Mouse (Mus musculus): ENCODE data around the gene Ptpn18. TPM values are rescaled to one million over a fixed set of nuclear protein-coding genes. Genes with fewer than 3 reads are reported as not detected.

Ptpn18 gene
- polyA plus RNA-seq, 1 experiment from 2014 or later: 43.6 TPM

DNA sequence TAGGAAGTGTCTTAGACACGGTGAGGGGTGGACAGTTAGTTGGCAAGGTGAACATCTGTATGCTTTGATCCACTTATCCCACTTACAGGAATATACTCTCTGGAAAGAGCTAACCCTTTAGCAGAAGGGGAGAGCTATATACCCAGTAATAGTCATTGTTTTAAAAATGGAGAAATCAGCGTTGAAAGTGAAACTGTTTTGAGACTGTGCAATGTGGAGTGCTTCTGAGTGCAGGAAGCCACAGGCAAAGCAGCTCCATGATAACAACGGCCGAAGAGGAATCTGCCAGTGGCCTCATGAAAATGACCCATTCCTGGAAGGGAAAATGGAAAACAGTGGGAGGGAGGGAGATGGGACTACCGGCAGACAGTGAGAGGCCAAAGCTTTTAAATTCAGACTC lies 21.2 kb downstream of the Ptpn18 start:
- peaks cover 6% of the 10 kb centered on the region for H3K36me3 ChIP-seq (ENCODE audit: inconsistent target)
- no peak overlapping the region for H3K4me3 ChIP-seq (ENCODE audit: inconsistent target)
- 15% methylated on average over 5 of the region's 5 CpGs for WGBS (ENCODE audit: missing documents)
- H3K27ac ChIP-seq: peak overlapping the region; percentile 34
- no peaks in the 10 kb centered on the region for H3K79me2 ChIP-seq (ENCODE audit: inconsistent target)

GRCm38 (mm10) chr1:34481920-34482669 lies 22.5 kb downstream of the Ptpn18 start:
- Histone ChIP-seq H3K27ac (peak overlapping the region; percentile 15), H3K36me3 (ENCODE audit: inconsistent target) (no peaks in the 10 kb centered on the region), H3K79me2 (ENCODE audit: inconsistent target) (no peaks in the 10 kb centered on the region), H3K4me3 (ENCODE audit: inconsistent target) (no peak overlapping the region)
- WGBS (ENCODE audit: missing documents): 15% methylated on average over 5 of the region's 5 CpGs

DNA sequence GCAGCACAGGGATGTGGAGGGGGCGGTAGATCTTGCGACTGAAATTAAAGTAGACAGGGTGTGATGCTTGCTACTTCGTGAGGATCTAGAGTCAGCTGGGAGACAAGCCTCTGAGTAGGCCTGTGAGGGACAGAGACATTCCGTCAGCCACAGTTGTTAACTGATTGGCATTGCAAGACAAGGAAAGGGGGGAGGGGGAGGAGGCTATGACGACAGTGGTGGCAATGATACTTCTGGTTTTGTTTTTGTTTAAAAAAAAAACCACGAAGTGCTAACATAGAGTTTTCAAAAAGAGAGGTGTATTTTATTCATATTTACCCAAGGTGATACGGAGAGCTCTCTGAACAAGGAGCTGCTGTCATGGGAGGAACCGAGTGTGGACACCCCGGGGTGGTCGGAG lies 24.9 kb downstream of the Ptpn18 start:
- WGBS (ENCODE audit: missing documents): 35% methylated on average over 10 of the region's 10 CpGs
- H3K79me2 ChIP-seq (ENCODE audit: inconsistent target): no peaks in the 10 kb centered on the region
- no peaks in the 10 kb centered on the region for H3K36me3 ChIP-seq (ENCODE audit: inconsistent target)
- peak overlapping the region; percentile 50; the same call in 1 of the 2 replicates for H3K4me3 ChIP-seq (ENCODE audit: inconsistent target)
- H3K27ac ChIP-seq: peak overlapping the region; percentile 74; the same call in 1 of the 2 replicates

- H3K27ac ChIP-seq: peak overlapping the region; percentile 74
- H3K79me2 ChIP-seq (ENCODE audit: inconsistent target): no peaks in the 10 kb centered on the region
- no peaks in the 10 kb centered on the region for H3K36me3 ChIP-seq (ENCODE audit: inconsistent target)
- peak overlapping the region; percentile 50 for H3K4me3 ChIP-seq (ENCODE audit: inconsistent target)
- WGBS (ENCODE audit: missing documents): 2% methylated on average over 25 of the region's 25 CpGs
Observed at GRCm38 (mm10) chr1:34485461-34486188, 26.1 kb downstream of the Ptpn18 start.

- Histone ChIP-seq H3K36me3 (ENCODE audit: inconsistent target) (no peaks in the 10 kb centered on the region), H3K4me3 (ENCODE audit: inconsistent target) (no peak overlapping the region), H3K79me2 (ENCODE audit: inconsistent target) (no peaks in the 10 kb centered on the region), H3K27ac (no peak overlapping the region)
- WGBS (ENCODE audit: missing documents): 96% methylated on average over 3 of the region's 3 CpGs
Observed at GRCm38 (mm10) chr1:34487383-34487782, 27.8 kb downstream of the Ptpn18 start.

- WGBS (ENCODE audit: missing documents): 39% methylated on average over 5 of the region's 6 CpGs
Observed at GRCm38 (mm10) chr1:34489852-34490541, 30.4 kb downstream of the Ptpn18 start.

GRCm38 (mm10) chr1:34491480-34491879 lies 31.9 kb downstream of the Ptpn18 start:
- Histone ChIP-seq H3K4me3 (ENCODE audit: inconsistent target) (no peak overlapping the region), H3K27ac (no peak overlapping the region), H3K36me3 (ENCODE audit: inconsistent target) (no peaks in the 10 kb centered on the region), H3K79me2 (ENCODE audit: inconsistent target) (no peaks in the 10 kb centered on the region)
- WGBS (ENCODE audit: missing documents): 66% methylated on average over 4 of the region's 4 CpGs

More at GRCm38 (mm10) chr1:34489852-34490541, 30.4 kb downstream of the Ptpn18 start:
- Histone ChIP-seq H3K4me3 (ENCODE audit: inconsistent target) (no peak overlapping the region), H3K27ac (no peak overlapping the region), H3K79me2 (ENCODE audit: inconsistent target) (no peaks in the 10 kb centered on the region), H3K36me3 (ENCODE audit: inconsistent target) (no peaks in the 10 kb centered on the region)

DNA sequence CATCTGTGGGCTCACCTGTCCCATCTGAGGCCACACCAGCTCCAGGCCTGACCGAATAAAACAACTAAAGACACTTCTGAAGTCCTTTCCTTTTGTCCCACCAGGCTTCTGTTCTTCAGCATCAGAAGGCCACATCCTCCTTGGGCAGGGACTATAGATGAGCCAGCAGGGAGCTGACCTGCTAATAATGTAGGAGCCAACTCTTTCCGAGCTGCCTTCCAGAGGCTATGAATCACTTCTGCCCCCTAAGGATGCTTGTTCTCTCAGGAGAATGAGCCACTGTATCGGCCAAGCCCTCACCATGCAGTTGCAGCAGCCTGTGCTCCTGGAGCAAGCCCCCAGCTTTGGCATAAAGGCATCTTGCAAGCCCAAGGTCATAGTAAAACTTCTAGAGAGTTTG lies 43.4 kb downstream of the Ptpn18 start:
- Histone ChIP-seq H3K36me3 (ENCODE audit: inconsistent target) (no peaks in the 10 kb centered on the region), H3K79me2 (ENCODE audit: inconsistent target) (no peaks in the 10 kb centered on the region), H3K27ac (no peak overlapping the region), H3K4me3 (ENCODE audit: inconsistent target) (no peak overlapping the region)
- 84% methylated on average over 3 of the region's 3 CpGs for WGBS (ENCODE audit: missing documents)

DNA sequence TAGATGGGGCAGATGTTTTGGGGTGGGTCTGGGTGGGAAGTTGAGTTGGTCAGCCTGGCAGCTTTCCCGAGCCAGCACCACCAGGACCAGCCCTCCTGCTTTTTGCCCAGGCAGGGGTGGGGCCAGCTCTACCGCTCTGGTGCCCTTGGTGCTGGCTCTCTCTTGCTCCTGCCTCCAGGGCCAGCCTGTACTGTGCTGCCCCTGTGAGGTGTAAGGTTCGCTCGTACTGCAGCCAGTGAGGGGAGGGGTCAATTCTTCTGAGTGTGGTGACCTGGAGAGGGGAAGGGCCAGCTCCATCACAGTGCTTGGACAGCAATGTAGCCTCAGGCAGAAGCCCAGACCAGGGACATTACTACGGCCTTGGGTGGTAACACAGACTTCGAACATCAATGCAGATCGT lies 45.7 kb downstream of the Ptpn18 start:
- 88% methylated on average over 6 of the region's 7 CpGs for WGBS (ENCODE audit: missing documents)

GRCm38 (mm10) chr1:34505970-34506551 lies 46.5 kb downstream of the Ptpn18 start:
- H3K36me3 ChIP-seq (ENCODE audit: inconsistent target): no peaks in the 10 kb centered on the region
- no peak overlapping the region for H3K4me3 ChIP-seq (ENCODE audit: inconsistent target)
- H3K79me2 ChIP-seq (ENCODE audit: inconsistent target): no peaks in the 10 kb centered on the region
- WGBS (ENCODE audit: missing documents): 11% methylated on average over 4 of the region's 4 CpGs
- no peak overlapping the region for H3K27ac ChIP-seq

More for the DNA sequence above, 45.7 kb downstream of the Ptpn18 start:
- H3K79me2 ChIP-seq (ENCODE audit: inconsistent target): no peaks in the 10 kb centered on the region
- no peak overlapping the region for H3K27ac ChIP-seq
- no peak overlapping the region for H3K4me3 ChIP-seq (ENCODE audit: inconsistent target)
- no peaks in the 10 kb centered on the region for H3K36me3 ChIP-seq (ENCODE audit: inconsistent target)

- H3K36me3 ChIP-seq (ENCODE audit: inconsistent target): no peaks in the 10 kb centered on the region
- H3K27ac ChIP-seq: no peak overlapping the region
- WGBS (ENCODE audit: missing documents): 94% methylated on average over 3 of the region's 3 CpGs
- no peaks in the 10 kb centered on the region for H3K79me2 ChIP-seq (ENCODE audit: inconsistent target)
- no peak overlapping the region for H3K4me3 ChIP-seq (ENCODE audit: inconsistent target)
Observed at GRCm38 (mm10) chr1:34507986-34508385, 48.4 kb downstream of the Ptpn18 start.

DNA sequence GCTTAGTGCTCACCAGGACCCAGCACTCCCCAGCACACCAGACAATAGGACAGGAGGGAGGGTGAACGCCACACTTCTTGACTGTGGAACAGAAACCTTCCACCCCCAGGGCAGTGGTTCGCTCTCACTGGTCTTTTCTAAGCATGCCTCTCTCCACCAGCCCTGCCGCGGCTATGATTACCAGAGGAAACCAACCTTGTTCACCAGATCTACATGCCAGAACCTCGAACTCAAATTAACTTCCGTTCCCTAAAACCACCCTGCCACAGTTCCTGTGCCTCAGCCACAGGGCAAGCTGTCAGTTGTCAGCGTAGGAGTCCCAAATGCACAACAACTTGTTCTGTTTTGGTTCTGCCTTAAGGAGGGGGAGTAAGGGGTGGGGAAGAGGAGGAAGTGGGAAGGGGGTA lies 51.0 kb downstream of the Ptpn18 start:
- H3K27ac ChIP-seq: no peak overlapping the region
- no peaks in the 10 kb centered on the region for H3K79me2 ChIP-seq (ENCODE audit: inconsistent target)
- H3K36me3 ChIP-seq (ENCODE audit: inconsistent target): no peaks in the 10 kb centered on the region
- 7% methylated on average over 7 of the region's 7 CpGs for WGBS (ENCODE audit: missing documents)
- H3K4me3 ChIP-seq (ENCODE audit: inconsistent target): no peak overlapping the region

- no peak overlapping the region for H3K4me3 ChIP-seq (ENCODE audit: inconsistent target)
- H3K27ac ChIP-seq: no peak overlapping the region
- WGBS (ENCODE audit: missing documents): 9% methylated on average over 3 of the region's 3 CpGs
- H3K36me3 ChIP-seq (ENCODE audit: inconsistent target): no peaks in the 10 kb centered on the region
- H3K79me2 ChIP-seq (ENCODE audit: inconsistent target): no peaks in the 10 kb centered on the region
Observed at GRCm38 (mm10) chr1:34511027-34511426, 51.5 kb downstream of the Ptpn18 start.

- WGBS (ENCODE audit: missing documents): 88% methylated on average over 4 of the region's 4 CpGs
- H3K27ac ChIP-seq: no peak overlapping the region
- no peaks in the 10 kb centered on the region for H3K79me2 ChIP-seq (ENCODE audit: inconsistent target)
- no peaks in the 10 kb centered on the region for H3K36me3 ChIP-seq (ENCODE audit: inconsistent target)
- no peak overlapping the region for H3K4me3 ChIP-seq (ENCODE audit: inconsistent target)
Observed at GRCm38 (mm10) chr1:34513068-34513467, 53.5 kb downstream of the Ptpn18 start.
